In genomic region chr12:76496324-76496723, GRCm38 (mm10) we compare ENCODE assay signal across 8 mouse cellular contexts. TPM values are rescaled to one million over a fixed set of nuclear protein-coding genes. Genes with fewer than 3 reads are reported as not detected.
DNase-seq lines count a peak whose midpoint lies in the region; ATAC-seq and TF ChIP-seq lines count a peak whose summit lies in the region.

No protein-coding gene starts in this region.

- DNase-seq in CD4-positive, CD25-positive, alpha-beta regulatory T cell, adult 2 months (ENCODE audit: low read depth, low spot score) = peak; percentile 65
- peak; percentile 53 for DNase-seq in A20 (ENCODE audit: low read depth, low spot score)
- peak; percentile 71 for DNase-seq in c-Kit-positive CD71-negative TER-119-negative erythroid progenitor cells, embryonic 14.5 days (ENCODE audit: low read depth)
- peak; percentile 29 to 36 (median 30) for DNase-seq in liver, embryonic 14.5 days (ENCODE audit: low read depth in 3 of 3, low spot score in 3 of 3)
- DNase-seq in right cerebral cortex, adult 2 months (ENCODE audit: low spot score in 2 of 2) = peak; percentile 53 to 63

- H3K4me3 ChIP-seq in forebrain, embryonic 15.5 days = no peak overlapping the region
- H3K4me3 ChIP-seq in intestine, embryonic 15.5 days (replicated peaks) = no peak overlapping the region
- H3K4me3 ChIP-seq in liver, embryonic 14.5 days (ENCODE audit: insufficient read depth in 1 of 2, low read depth in 2 of 2, low read length in 2 of 2) = no peak overlapping the region

- H3K4me2 ChIP-seq in forebrain, embryonic 15.5 days (replicated peaks) = 0 out of 2 replicates have a peak overlapping the region, but pooled peaks have one; percentile 16
- H3K4me2 ChIP-seq in intestine, embryonic 15.5 days (replicated peaks) = no peak overlapping the region
- H3K4me2 ChIP-seq in liver, embryonic 14.5 days (ENCODE audit: low read depth) = no peak overlapping the region

- no peaks in the 10 kb centered on the region for H3K36me3 ChIP-seq in forebrain, embryonic 15.5 days
- H3K36me3 ChIP-seq in intestine, embryonic 15.5 days = no peaks in the 10 kb centered on the region
- no peaks in the 10 kb centered on the region for H3K36me3 ChIP-seq in liver, embryonic 14.5 days (replicated peaks; ENCODE audit: control insufficient read depth, insufficient read depth, low read depth)

- H3K27me3 ChIP-seq in forebrain, embryonic 15.5 days = no peaks in the 10 kb centered on the region
- H3K27me3 ChIP-seq in intestine, embryonic 15.5 days (replicated peaks) = no peaks in the 10 kb centered on the region
- H3K27me3 ChIP-seq in liver, embryonic 14.5 days (ENCODE audit: control insufficient read depth, insufficient read depth, low read length) = no peaks in the 10 kb centered on the region; the same call in 1 of the 2 replicates

- TF ChIP-seq EP300 in liver, embryonic 14.5 days (IDR thresholded peaks at IDR 0.05; ENCODE audit: low read depth) = no peak

- H3K27ac ChIP-seq in forebrain, embryonic 15.5 days (replicated peaks) = no peak overlapping the region
- no peak overlapping the region for H3K27ac ChIP-seq in intestine, embryonic 15.5 days
- H3K27ac ChIP-seq in liver, embryonic 14.5 days = no peak overlapping the region

- 31% methylated on average over 12 of the region's 12 CpGs for whole genome bisulfite sequencing in forebrain, embryonic 15.5 days
- WGBS in intestine, embryonic 15.5 days = 28% methylated on average over 12 of the region's 12 CpGs
- 25% methylated on average over 12 of the region's 12 CpGs for WGBS in liver, embryonic 14.5 days (ENCODE audit: insufficient replicate concordance)

- no peak for ATAC-seq in CD4-positive, CD25-positive, alpha-beta regulatory T cell, adult 4 months
- ATAC-seq in forebrain, embryonic 15.5 days (replicated peaks) = no peak
- peak; percentile 32; the same call in 1 of the 2 replicates for ATAC-seq in intestine, embryonic 15.5 days
- no peak for ATAC-seq in liver, embryonic 14.5 days (ENCODE audit: insufficient read depth)

- no peaks in the 10 kb centered on the region for H3K4me1 ChIP-seq in forebrain, embryonic 15.5 days
- H3K4me1 ChIP-seq in intestine, embryonic 15.5 days (replicated peaks) = peaks cover 4% of the 10 kb centered on the region; the same call in 1 of the 2 replicates
- peaks cover 0 to 3% of the 10 kb centered on the region in 2 experiments; a peak in 2 of 4 replicates for H3K4me1 ChIP-seq in liver, embryonic 14.5 days (replicated peaks; ENCODE audit: control insufficient read depth in 2 of 2, insufficient read depth in 2 of 2, low read length in 1 of 2)

- peak; percentile 67 for TF ChIP-seq CTCF in liver, embryonic 14.5 days (IDR thresholded peaks at IDR 0.05; ENCODE audit: low read depth)

- H3K9ac ChIP-seq in forebrain, embryonic 15.5 days (replicated peaks) = no peak overlapping the region
- no peak overlapping the region for H3K9ac ChIP-seq in intestine, embryonic 15.5 days
- no peak overlapping the region for H3K9ac ChIP-seq in liver, embryonic 14.5 days (replicated peaks)

- H3K9me3 ChIP-seq in forebrain, embryonic 15.5 days = no peaks in the 10 kb centered on the region
- H3K9me3 ChIP-seq in intestine, embryonic 15.5 days = no peaks in the 10 kb centered on the region
- no peaks in the 10 kb centered on the region for H3K9me3 ChIP-seq in liver, embryonic 14.5 days (ENCODE audit: control insufficient read depth, low read length)

RNA-seq across cellular contexts. Expression of gene Plekhg3, which starts 34.4 kb away (rescaled TPM):
- 1 to 10 TPM in 1 of 2 experiments, under 1 TPM in 1; 0.91 to 2.2 TPM for polyA plus RNA-seq in CD4-positive, CD25-positive, alpha-beta regulatory T cell, adult 4 months (2017; shearing (Covaris generic))
- 0.79 and 1.2 TPM in 2 replicates for polyA plus RNA-seq in forebrain, embryonic 15.5 days (2015; fragmentation: Nextera tagmentation; extraction: Ambion mirVana)
- 9.5 and 11.2 TPM in 2 replicates for polyA plus RNA-seq in intestine, embryonic 15.5 days (2015; fragmentation: Nextera tagmentation; extraction: Ambion mirVana)
- polyA plus RNA-seq in liver, embryonic 14.5 days (2012; rRNA removed) = 4.1 and 5.0 TPM in 2 replicates
- 1.4 and 2.3 TPM in 2 replicates for polyA plus RNA-seq in liver, embryonic 14.5 days (2014; fragmentation: Nextera tagmentation; extraction: Ambion mirVana)
